Mouse (Mus musculus) midbrain, embryonic 13.5 days (tissue): ENCODE data around the gene Rusc1. TPM values are rescaled to one million over a fixed set of nuclear protein-coding genes. Genes with fewer than 3 reads are reported as not detected.
A peak's percentile ranks its signal among the peaks of the same experiment; 100 is the strongest.
"Not testable (repeated sequence)": the region's sequence is repeated elsewhere in the genome, so short reads cannot be mapped to it uniquely, and the experiment has no call there.

Experiments used
- ATAC-seq: fragments of 200-750 bp; cut with Nextera tagmentation; 2 replicates; pipeline ENCODE4 v1.8.0; 2017; ENCODE audit warnings: mild to moderate bottlenecking, moderate TSS enrichment, moderate library complexity
- H3K27ac ChIP-seq: fragments of 300-500 bp; sonication (generic); 2 replicates; pipeline ENCODE4 v1.5.1; 2015; ENCODE audit warnings: inconsistent platforms, mild to moderate bottlenecking, moderate library complexity
- H3K27me3 ChIP-seq: fragments of 300-500 bp; sonication (generic); 2 replicates; pipeline ENCODE4 v1.6.1; 2015; ENCODE audit warnings: mild to moderate bottlenecking, inconsistent platforms
- H3K36me3 ChIP-seq: fragments of 300-500 bp; sonication (generic); 2 replicates; pipeline ENCODE4 v1.6.1; 2015; ENCODE audit warnings: mild to moderate bottlenecking, inconsistent platforms
- H3K4me1 ChIP-seq: fragments of 300-500 bp; sonication (generic); replicated peaks from 2 replicates; pipeline ENCODE4 v1.6.1; 2015; ENCODE audit warnings: inconsistent platforms
- H3K4me2 ChIP-seq: fragments of 300-500 bp; sonication (generic); replicated peaks from 2 replicates; pipeline ENCODE4 v1.6.1; 2015; ENCODE audit warnings: moderate library complexity, mild to moderate bottlenecking, inconsistent platforms
- H3K4me3 ChIP-seq: fragments of 300-500 bp; sonication (generic); replicated peaks from 2 replicates; pipeline ENCODE4 v1.5.1; 2015; ENCODE audit warnings: mild to moderate bottlenecking, inconsistent platforms
- H3K9ac ChIP-seq: fragments of 300-500 bp; sonication (generic); replicated peaks from 2 replicates; pipeline ENCODE4 v1.6.1; 2015; ENCODE audit warnings: mild to moderate bottlenecking, inconsistent platforms
- H3K9me3 ChIP-seq: fragments of 300-500 bp; sonication (generic); 2 replicates; pipeline ENCODE4 v1.6.1; 2016; ENCODE audit warnings: mild to moderate bottlenecking, inconsistent platforms
- WGBS: fragments of 180-500 bp; shearing (Covaris S2); methylation state at CpG from one replicate; pipeline ENCODE4 v1.1.7; 2015; 5-methylcytosine and 5-hydroxymethylcytosine counted together
- polyA plus RNA-seq: library from polyadenylated mRNA; unstranded; fragments of >200 nt; fragmentation: Nextera tagmentation; extraction: Ambion mirVana; gene quantifications from 2 replicates; pipeline ENCODE4 v1.2.1, GENCODE M21; 2015

Gene Rusc1
- polyA plus RNA-seq, 1 experiment from 2014 or later = 69.5 TPM

GRCm38 (mm10) chr3:89091811-89092508 lies 1.2 kb downstream of the Rusc1 start:
- Histone ChIP-seq H3K9ac (peak overlapping the region; percentile 83), H3K9me3 (no peaks in the 10 kb centered on the region), H3K4me1 (peaks cover 41% of the 10 kb centered on the region), H3K36me3 (peaks cover 54% of the 10 kb centered on the region), H3K4me2 (peak overlapping the region; percentile 94), H3K4me3 (peak overlapping the region; percentile 74), H3K27ac (peak overlapping the region; percentile 81), H3K27me3 (peaks cover 25% of the 10 kb centered on the region)
- WGBS = 8% methylated on average over 20 of the region's 20 CpGs
- no peak for ATAC-seq

GRCm38 (mm10) chr3:89090694-89091655 lies 2.1 kb downstream of the Rusc1 start:
- peaks cover 25% of the 10 kb centered on the region for H3K27me3 ChIP-seq
- H3K9me3 ChIP-seq = no peaks in the 10 kb centered on the region
- WGBS = under 1% methylated on average over 69 of the region's 74 CpGs
- H3K36me3 ChIP-seq = peaks cover 53% of the 10 kb centered on the region
- H3K9ac ChIP-seq = peak overlapping the region; percentile 83
- peak overlapping the region; percentile 94 for H3K4me2 ChIP-seq
- peaks cover 41% of the 10 kb centered on the region for H3K4me1 ChIP-seq
- peak; percentile 51 for ATAC-seq
- H3K4me3 ChIP-seq = peak overlapping the region; percentile 74
- peak overlapping the region; percentile 81 for H3K27ac ChIP-seq

GRCm38 (mm10) chr3:89089882-89090591 lies 3.1 kb downstream of the Rusc1 start:
- peaks cover 41% of the 10 kb centered on the region for H3K4me1 ChIP-seq

GRCm38 (mm10) chr3:89088974-89089373 lies 4.1 kb downstream of the Rusc1 start:
- peak overlapping the region; percentile 74 for H3K4me3 ChIP-seq
- peak overlapping the region; percentile 94 for H3K4me2 ChIP-seq
- no peaks in the 10 kb centered on the region for H3K9me3 ChIP-seq
- peaks cover 41% of the 10 kb centered on the region for H3K4me1 ChIP-seq
- H3K27me3 ChIP-seq = peaks cover 25% of the 10 kb centered on the region
- H3K36me3 ChIP-seq = peaks cover 49% of the 10 kb centered on the region
- peak overlapping the region; percentile 83; the same call in 1 of the 2 replicates for H3K9ac ChIP-seq
- H3K27ac ChIP-seq = no peak overlapping the region
- ATAC-seq = no peak
- WGBS = 66% methylated on average over 14 of the region's 14 CpGs

More at GRCm38 (mm10) chr3:89089882-89090591, 3.1 kb downstream of the Rusc1 start:
- peak overlapping the region; percentile 83 for H3K9ac ChIP-seq
- peak overlapping the region; percentile 94 for H3K4me2 ChIP-seq
- H3K4me3 ChIP-seq = peak overlapping the region; percentile 74
- H3K27me3 ChIP-seq = peaks cover 25% of the 10 kb centered on the region
- peak overlapping the region; percentile 81 for H3K27ac ChIP-seq
- ATAC-seq = peak; percentile 67
- 2% methylated on average over 40 of the region's 40 CpGs for WGBS
- H3K36me3 ChIP-seq = peaks cover 48% of the 10 kb centered on the region
- H3K9me3 ChIP-seq = no peaks in the 10 kb centered on the region

- no peak overlapping the region; the same call in 1 of the 2 replicates for H3K4me2 ChIP-seq
- no peaks in the 10 kb centered on the region for H3K9me3 ChIP-seq
- 35% methylated on average over 21 of the region's 21 CpGs for WGBS
- H3K4me3 ChIP-seq = no peak overlapping the region
- peaks cover 53% of the 10 kb centered on the region for H3K36me3 ChIP-seq
- no peak overlapping the region for H3K9ac ChIP-seq
- peaks cover 25% of the 10 kb centered on the region for H3K27me3 ChIP-seq
- H3K4me1 ChIP-seq = peaks cover 39% of the 10 kb centered on the region
- ATAC-seq = no peak
- no peak overlapping the region for H3K27ac ChIP-seq
Measured at GRCm38 (mm10) chr3:89087338-89088110, 5.6 kb downstream of the Rusc1 start.

- Histone ChIP-seq H3K4me2 (no peak overlapping the region), H3K4me1 (peaks cover 19% of the 10 kb centered on the region), H3K4me3 (no peak overlapping the region), H3K36me3 (peaks cover 65% of the 10 kb centered on the region), H3K9ac (no peak overlapping the region), H3K27me3 (peaks cover 19% of the 10 kb centered on the region), H3K9me3 (no peaks in the 10 kb centered on the region), H3K27ac (no peak overlapping the region)
- ATAC-seq = no peak
- 86% methylated on average over 12 of the region's 12 CpGs for WGBS
Measured at GRCm38 (mm10) chr3:89084654-89085190, 8.4 kb downstream of the Rusc1 start.

GRCm38 (mm10) chr3:89084133-89084532 lies 9.0 kb downstream of the Rusc1 start:
- Histone ChIP-seq H3K4me2 (no peak overlapping the region), H3K4me1 (peaks cover 13% of the 10 kb centered on the region), H3K36me3 (peaks cover 68% of the 10 kb centered on the region), H3K9me3 (no peaks in the 10 kb centered on the region), H3K4me3 (no peak overlapping the region), H3K27me3 (peaks cover 15% of the 10 kb centered on the region), H3K27ac (no peak overlapping the region), H3K9ac (no peak overlapping the region)
- 88% methylated on average over 2 of the region's 2 CpGs for WGBS
- no peak for ATAC-seq

- H3K4me2 ChIP-seq, H3K27me3 ChIP-seq, ATAC-seq, H3K9ac ChIP-seq, H3K4me1 ChIP-seq, H3K27ac ChIP-seq, H3K4me3 ChIP-seq, H3K9me3 ChIP-seq: not testable (repeated sequence)
- H3K36me3 ChIP-seq = peaks cover 66% of the 10 kb centered on the region
Measured at GRCm38 (mm10) chr3:89082287-89082686, 10.8 kb downstream of the Rusc1 start.

GRCm38 (mm10) chr3:89077383-89077782 lies 15.7 kb downstream of the Rusc1 start:
- Histone ChIP-seq H3K9ac (no peak overlapping the region), H3K4me3 (no peak overlapping the region), H3K27me3 (no peaks in the 10 kb centered on the region), H3K9me3 (no peaks in the 10 kb centered on the region), H3K4me1 (no peaks in the 10 kb centered on the region), H3K4me2 (no peak overlapping the region), H3K36me3 (peaks cover 81% of the 10 kb centered on the region), H3K27ac (no peak overlapping the region)
- ATAC-seq = no peak
- WGBS = 95% methylated on average over 9 of the region's 9 CpGs

- ATAC-seq = no peak
- Histone ChIP-seq H3K27me3 (no peaks in the 10 kb centered on the region), H3K9ac (no peak overlapping the region), H3K9me3 (no peaks in the 10 kb centered on the region), H3K27ac (no peak overlapping the region), H3K36me3 (peaks cover 89% of the 10 kb centered on the region), H3K4me2 (no peak overlapping the region), H3K4me3 (no peak overlapping the region), H3K4me1 (no peaks in the 10 kb centered on the region)
Measured at GRCm38 (mm10) chr3:89067265-89067664, 25.8 kb downstream of the Rusc1 start.

GRCm38 (mm10) chr3:89061696-89062095 lies 31.4 kb downstream of the Rusc1 start:
- Histone ChIP-seq H3K27me3 (no peaks in the 10 kb centered on the region), H3K36me3 (peaks cover 77% of the 10 kb centered on the region), H3K4me2 (no peak overlapping the region), H3K27ac (no peak overlapping the region), H3K9me3 (no peaks in the 10 kb centered on the region), H3K4me3 (no peak overlapping the region), H3K9ac (no peak overlapping the region), H3K4me1 (no peaks in the 10 kb centered on the region)
- 58% methylated on average over 3 of the region's 3 CpGs for WGBS
- no peak for ATAC-seq
